ENCODE assay signal across 24 mouse cellular contexts in genomic region chr3:141711601-141712000, GRCm38 (mm10).
DNase-seq lines count a peak whose midpoint lies in the region; ATAC-seq and TF ChIP-seq lines count a peak whose summit lies in the region.
"Had no signal": no experiment of that assay in that cellular context is flagged by ENCODE, and none has a peak within 500 bp of the region (broad histone marks: within the 10 kb centered on the region; RNA-seq: fewer than 3 reads in every experiment).

No protein-coding gene starts in this region.

- DNase-seq in embryonic facial prominence, embryonic 11.5 days (ENCODE audit: low spot score), result peak; percentile 33
- no peak for DNase-seq in embryonic facial prominence, embryonic 10.5 days (ENCODE audit: low spot score)
- DNase-seq in embryonic facial prominence, embryonic 14.5 days (ENCODE audit: low spot score), result peak; percentile 58
- DNase-seq in limb, embryonic 14.5 days (ENCODE audit: low spot score), result peak; percentile 40
- DNase-seq in right cerebral cortex, postnatal 14 days, result no peak
- no peak for DNase-seq in thymus, adult 18-20 months
- DNase-seq: adrenal gland, postnatal 10 days; adrenal gland, postnatal 36 days; cerebellum, adult 18-20 months; cerebellum, adult 9-10 months; cerebellum, postnatal 14 days; gastrocnemius, adult 2 months; gastrocnemius, postnatal 14 days had no signal

- no peaks in the 10 kb centered on the region for H3K27me3 ChIP-seq in embryonic facial prominence, embryonic 11.5 days (ENCODE audit: control insufficient read depth, insufficient read depth, low read length)
- H3K27me3 ChIP-seq in embryonic facial prominence, embryonic 10.5 days (replicated peaks; ENCODE audit: low read depth, poor library complexity, severe bottlenecking), result no peaks in the 10 kb centered on the region
- no peaks in the 10 kb centered on the region for H3K27me3 ChIP-seq in embryonic facial prominence, embryonic 14.5 days (replicated peaks; ENCODE audit: control insufficient read depth, insufficient read depth, low read length)
- H3K27me3 ChIP-seq in limb, embryonic 14.5 days (ENCODE audit: control insufficient read depth, insufficient read depth, low read length), result no peaks in the 10 kb centered on the region
- H3K27me3 ChIP-seq: forebrain, embryonic 13.5 days; hindbrain, embryonic 13.5 days; intestine, embryonic 15.5 days; Patski had no signal

- H3K27ac ChIP-seq in embryonic facial prominence, embryonic 11.5 days (replicated peaks; ENCODE audit: low read depth, low read length), result no peak overlapping the region
- H3K27ac ChIP-seq in embryonic facial prominence, embryonic 10.5 days (replicated peaks), result no peak overlapping the region
- H3K27ac ChIP-seq in embryonic facial prominence, embryonic 14.5 days (replicated peaks; ENCODE audit: low read depth, low read length), result no peak overlapping the region
- peak overlapping the region; percentile 2 for H3K27ac ChIP-seq in limb, embryonic 14.5 days (replicated peaks; ENCODE audit: low read depth, low read length)
- H3K27ac ChIP-seq: forebrain, embryonic 10.5 days; forebrain, embryonic 13.5 days; gastrocnemius, adult 2 months; hindbrain, embryonic 10.5 days; hindbrain, embryonic 13.5 days; intestine, embryonic 15.5 days had no signal

- 0 out of 2 replicates have a peak, but pooled peaks have one; percentile 52 for ATAC-seq in embryonic facial prominence, embryonic 11.5 days (replicated peaks; ENCODE audit: insufficient number of reproducible peaks, low FRiP score, low TSS enrichment, low read depth)
- ATAC-seq in embryonic facial prominence, embryonic 14.5 days (ENCODE audit: low read depth), result no peak
- ATAC-seq in hematopoietic stem cell, adult 5-6 weeks (replicated peaks in 1 of 2; ENCODE audit: insufficient read depth in 1 of 2, low FRiP score in 2 of 2, low TSS enrichment in 1 of 2, low read depth in 1 of 2, poor library complexity in 2 of 2, severe bottlenecking in 2 of 2), result 0 out of 4 replicates have a peak, but pooled peaks have one; percentile 39 to 62
- peak; percentile 83 for ATAC-seq in limb, embryonic 14.5 days (ENCODE audit: low FRiP score, low read depth)
- ATAC-seq in erythroblast, adult 5-6 weeks (replicated peaks; ENCODE audit: low FRiP score, poor library complexity, severe bottlenecking), result no peak
- ATAC-seq: forebrain, embryonic 13.5 days; forebrain, embryonic 16.5 days; hindbrain, embryonic 16.5 days; intestine, embryonic 15.5 days; Patski had no signal

- no peak overlapping the region for H3K4me2 ChIP-seq in embryonic facial prominence, embryonic 11.5 days (ENCODE audit: low read depth, low read length)
- no peak overlapping the region for H3K4me2 ChIP-seq in embryonic facial prominence, embryonic 14.5 days (ENCODE audit: low read depth, low read length)
- no peak overlapping the region for H3K4me2 ChIP-seq in limb, embryonic 14.5 days (replicated peaks; ENCODE audit: low read depth, low read length, severe bottlenecking)
- H3K4me2 ChIP-seq: forebrain, embryonic 13.5 days; heart, embryonic 11.5 days; hindbrain, embryonic 13.5 days; intestine, embryonic 15.5 days had no signal

- TF ChIP-seq POLR2A in limb, embryonic 14.5 days (IDR thresholded peaks at IDR 0.05; ENCODE audit: borderline replicate concordance, extremely low read depth, insufficient read depth, insufficient read length), result no peak

- H3K4me3 ChIP-seq in embryonic facial prominence, embryonic 11.5 days (ENCODE audit: low read depth, low read length), result no peak overlapping the region
- no peak overlapping the region for H3K4me3 ChIP-seq in embryonic facial prominence, embryonic 10.5 days
- H3K4me3 ChIP-seq in embryonic facial prominence, embryonic 14.5 days (ENCODE audit: low read depth, low read length), result no peak overlapping the region
- H3K4me3 ChIP-seq in limb, embryonic 14.5 days (replicated peaks; ENCODE audit: low read length), result no peak overlapping the region
- H3K4me3 ChIP-seq: forebrain, embryonic 10.5 days; forebrain, embryonic 13.5 days; gastrocnemius, adult 2 months; hindbrain, embryonic 10.5 days; hindbrain, embryonic 13.5 days; intestine, embryonic 15.5 days had no signal

- no peak overlapping the region for H3K9ac ChIP-seq in embryonic facial prominence, embryonic 11.5 days (replicated peaks; ENCODE audit: low read length)
- H3K9ac ChIP-seq in embryonic facial prominence, embryonic 14.5 days (ENCODE audit: low read depth, low read length), result no peak overlapping the region
- no peak overlapping the region for H3K9ac ChIP-seq in limb, embryonic 14.5 days (ENCODE audit: low read depth, low read length, severe bottlenecking)
- H3K9ac ChIP-seq: forebrain, embryonic 13.5 days; hindbrain, embryonic 13.5 days; intestine, embryonic 15.5 days had no signal

- H3K36me3 ChIP-seq in embryonic facial prominence, embryonic 11.5 days (replicated peaks; ENCODE audit: control insufficient read depth, insufficient read depth, low read depth, low read length), result no peaks in the 10 kb centered on the region
- H3K36me3 ChIP-seq in embryonic facial prominence, embryonic 10.5 days (replicated peaks), result no peaks in the 10 kb centered on the region
- no peaks in the 10 kb centered on the region for H3K36me3 ChIP-seq in embryonic facial prominence, embryonic 14.5 days (ENCODE audit: control insufficient read depth, insufficient read depth, low read length)
- no peaks in the 10 kb centered on the region for H3K36me3 ChIP-seq in limb, embryonic 14.5 days (ENCODE audit: control insufficient read depth, insufficient read depth, low read length)
- H3K36me3 ChIP-seq: forebrain, embryonic 10.5 days; hindbrain, embryonic 10.5 days; hindbrain, embryonic 13.5 days; intestine, embryonic 15.5 days had no signal

- H3K9me3 ChIP-seq in embryonic facial prominence, embryonic 11.5 days (replicated peaks; ENCODE audit: control insufficient read depth, low read length), result no peaks in the 10 kb centered on the region
- no peaks in the 10 kb centered on the region for H3K9me3 ChIP-seq in embryonic facial prominence, embryonic 10.5 days
- H3K9me3 ChIP-seq in embryonic facial prominence, embryonic 14.5 days (ENCODE audit: control insufficient read depth, low read length), result no peaks in the 10 kb centered on the region
- H3K9me3 ChIP-seq in limb, embryonic 14.5 days (ENCODE audit: control insufficient read depth, low read length), result no peaks in the 10 kb centered on the region
- H3K9me3 ChIP-seq: forebrain, embryonic 10.5 days; forebrain, embryonic 13.5 days; hindbrain, embryonic 10.5 days; hindbrain, embryonic 13.5 days; intestine, embryonic 15.5 days had no signal

- no peaks in the 10 kb centered on the region for H3K4me1 ChIP-seq in embryonic facial prominence, embryonic 11.5 days (ENCODE audit: control insufficient read depth, insufficient read depth, low read length)
- peaks cover 10% of the 10 kb centered on the region; the same call in 1 of the 2 replicates for H3K4me1 ChIP-seq in embryonic facial prominence, embryonic 10.5 days
- H3K4me1 ChIP-seq in embryonic facial prominence, embryonic 14.5 days (ENCODE audit: control insufficient read depth, insufficient read depth, low read length), result peaks cover 3% of the 10 kb centered on the region; the same call in 1 of the 2 replicates
- H3K4me1 ChIP-seq in limb, embryonic 14.5 days (ENCODE audit: control insufficient read depth, insufficient read depth, low read length), result peaks cover 12% of the 10 kb centered on the region
- H3K4me1 ChIP-seq: forebrain, embryonic 13.5 days; hindbrain, embryonic 13.5 days; intestine, embryonic 15.5 days had no signal

- WGBS in embryonic facial prominence, embryonic 11.5 days, result 51% methylated on average over 4 of the region's 4 CpGs
- WGBS in embryonic facial prominence, embryonic 10.5 days, result 64% methylated on average over 4 of the region's 4 CpGs
- 43% methylated on average over 4 of the region's 4 CpGs for WGBS in embryonic facial prominence, embryonic 14.5 days
- WGBS in limb, embryonic 14.5 days, result 19% methylated on average over 4 of the region's 4 CpGs

Comparison
In these comparisons a context has a peak if more than half of its experiments do, and no peak if none do; other contexts are left out.
1. ATAC-seq: peak in embryonic facial prominence, embryonic 11.5 days (single experiment), hematopoietic stem cell, adult 5-6 weeks (2 of 2) and limb, embryonic 14.5 days (single experiment); none in embryonic facial prominence, embryonic 14.5 days (single experiment) and erythroblast, adult 5-6 weeks (single experiment).
2. DNase-seq: peak in embryonic facial prominence, embryonic 11.5 days (single experiment), embryonic facial prominence, embryonic 14.5 days (single experiment) and limb, embryonic 14.5 days (single experiment); none in embryonic facial prominence, embryonic 10.5 days (single experiment), right cerebral cortex, postnatal 14 days (single experiment) and thymus, adult 18-20 months (0 of 2).